Mouse (Mus musculus) left cerebral cortex, adult 8-10 months (tissue): Measurements from ENCODE around the gene Vmn2r83. TPM values are rescaled to one million over a fixed set of nuclear protein-coding genes. Genes with fewer than 3 reads are reported as not detected.
A peak's percentile ranks its signal among the peaks of the same experiment; 100 is the strongest.
"Not testable (repeated sequence)": the region's sequence is repeated elsewhere in the genome, so short reads cannot be mapped to it uniquely, and the experiment has no call there.

Experiments
- DNase-seq, 2 experiments: peaks; one replicate each; pipeline ENCODE4 v3.0.0; 2022; ENCODE audit warnings: low spot score in 2 of 2
- total RNA-seq, 4 experiments: library from RNA; stranded (reverse); gene quantifications; 2 replicates each; pipeline ENCODE4 v1.2.4; 2022

Vmn2r83 gene
- total RNA-seq = not detected

DNA sequence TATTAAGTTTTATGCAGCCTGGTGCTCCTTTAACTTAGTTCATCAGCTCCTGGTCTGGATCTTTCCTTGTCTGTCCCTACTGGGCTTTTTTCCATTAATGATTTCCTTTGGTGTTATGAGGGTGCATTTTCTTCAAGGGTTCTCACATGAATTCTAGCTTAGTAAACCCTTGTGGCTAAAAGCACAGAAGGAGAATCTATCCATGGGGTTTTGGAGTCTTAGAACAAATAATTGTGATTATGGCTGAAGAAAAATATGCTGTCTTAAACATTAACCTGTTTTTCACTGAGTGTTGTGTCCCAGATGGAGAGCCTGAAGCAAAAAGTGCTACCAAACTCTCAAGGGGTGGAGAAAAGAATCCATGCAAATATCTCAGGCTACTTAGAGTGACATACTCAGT lies at the start of gene Vmn2r83:
TSS of gene Vmn2r83 (plus strand) at position 301 of the 400 bp plus-strand sequence.
- DNase-seq = no peak

DNA sequence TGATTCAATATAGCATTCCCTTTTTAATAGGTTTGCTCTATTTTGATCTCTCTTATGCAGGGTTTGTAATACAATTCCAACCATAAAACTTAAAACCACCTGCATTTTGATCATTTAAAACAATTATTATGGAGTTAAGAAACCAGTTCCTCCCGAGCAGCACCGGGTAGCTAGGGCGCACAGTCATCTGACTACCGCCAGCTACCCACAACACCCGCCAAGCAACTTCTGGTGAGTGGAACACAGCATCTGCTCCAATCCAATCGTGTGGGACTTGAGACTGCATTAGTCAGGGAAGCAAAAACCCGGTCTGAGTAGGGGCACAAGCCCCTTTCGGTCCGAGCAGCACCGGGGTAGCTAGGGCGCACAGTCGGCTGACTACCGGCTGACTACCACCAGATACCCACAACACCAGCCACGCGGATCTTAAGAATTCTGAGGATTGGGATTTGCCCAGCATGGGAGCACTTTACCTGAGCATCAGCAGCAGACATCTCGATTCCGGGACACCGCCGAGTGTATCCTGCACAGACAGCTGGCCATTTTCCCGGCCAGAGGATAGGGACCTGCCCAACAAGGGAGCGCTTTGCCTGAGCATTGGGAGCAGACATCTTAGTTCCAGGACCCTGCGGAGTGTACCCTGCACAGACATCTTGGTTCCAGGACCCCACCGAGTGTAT lies 33.2 kb upstream of the Vmn2r83 start:
- not testable (repeated sequence) for DNase-seq

DNA sequence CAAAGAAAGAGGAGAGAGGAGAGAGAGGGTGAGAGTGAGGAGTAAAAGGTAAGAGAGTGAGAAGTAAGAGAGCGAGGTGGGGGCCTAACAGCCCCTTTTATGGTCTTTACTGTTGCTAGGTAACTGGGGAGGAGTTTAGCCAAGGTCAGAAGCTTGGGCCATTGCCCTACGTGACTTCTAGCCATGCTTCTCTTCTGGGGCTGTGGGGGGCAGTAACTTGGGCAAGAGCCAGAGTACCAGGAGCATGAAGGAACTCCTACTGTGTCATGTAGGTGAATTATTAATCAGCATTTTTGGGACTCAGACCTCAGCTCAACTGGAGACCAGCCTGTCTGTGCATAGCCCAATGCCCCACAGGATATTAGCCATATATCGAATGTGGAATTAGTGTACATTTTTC lies 27.4 kb downstream of the Vmn2r83 start:
- no peak for DNase-seq

DNA sequence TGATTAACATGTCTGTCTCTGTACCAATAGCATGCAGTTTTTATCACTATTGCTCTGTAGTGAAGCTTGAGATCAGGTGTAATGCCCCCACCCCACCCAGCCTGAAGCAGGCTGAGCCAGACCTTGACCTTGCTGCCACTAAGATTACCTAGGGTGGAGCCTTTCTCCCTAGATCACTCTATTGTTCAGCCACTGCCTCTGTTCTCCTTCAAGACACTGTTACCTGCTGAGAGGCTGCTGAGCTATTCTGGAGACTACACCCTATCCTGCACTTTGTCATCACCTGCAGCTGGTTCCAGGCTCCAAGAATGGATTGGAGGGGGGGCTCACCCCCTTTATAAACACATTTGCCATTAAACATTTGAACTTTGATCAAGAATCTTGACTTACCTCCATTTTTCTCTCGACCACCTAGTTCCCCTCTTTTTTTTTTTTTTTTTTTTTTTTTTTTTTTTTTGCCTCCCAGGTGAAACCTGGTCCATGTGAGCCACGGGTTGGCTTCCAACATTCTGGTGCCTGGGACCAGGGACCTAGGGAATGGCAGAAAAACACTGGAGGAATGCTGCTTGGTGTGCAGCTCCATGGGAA lies 28.3 kb downstream of the Vmn2r83 start:
- DNase-seq = no peak

DNA sequence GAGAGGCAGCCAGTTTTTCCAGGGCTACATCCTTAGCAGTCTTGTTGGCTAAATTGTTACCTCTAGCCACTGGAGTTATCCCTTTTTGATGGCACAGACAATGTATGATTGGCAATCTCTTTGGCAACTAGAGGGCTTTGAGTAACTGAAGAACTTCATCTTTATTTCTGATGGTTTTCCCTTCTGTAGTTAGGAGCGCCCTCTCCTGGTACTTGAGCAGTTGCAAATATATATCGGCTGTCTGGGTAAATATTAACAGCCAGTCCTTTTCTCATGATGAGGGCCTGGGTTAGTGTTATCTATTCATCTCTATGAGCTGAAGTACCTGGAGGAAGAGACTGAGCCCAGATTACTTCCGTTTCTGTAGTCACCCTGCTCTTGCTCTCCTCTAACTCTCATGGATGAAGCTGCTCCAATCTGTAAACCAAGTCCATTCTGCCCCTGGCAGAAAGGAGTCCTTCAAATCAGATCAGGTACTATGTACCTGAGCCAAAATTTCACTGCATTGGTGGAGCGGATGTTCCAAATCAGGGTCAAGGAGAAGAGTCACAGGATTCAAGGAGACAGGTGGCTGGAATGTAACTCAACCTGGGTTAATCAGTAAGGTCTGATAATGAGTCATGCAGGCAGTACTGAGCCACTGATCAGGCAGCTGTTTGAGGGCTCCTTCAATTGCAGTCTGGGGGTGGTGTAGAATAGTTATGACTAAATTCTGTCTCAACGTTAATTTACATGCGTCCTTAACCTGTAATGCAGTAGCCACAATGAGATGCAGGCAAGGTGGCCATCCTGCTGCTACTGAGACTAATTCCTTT lies 34.5 kb downstream of the Vmn2r83 start:
- DNase-seq = no peak

DNA sequence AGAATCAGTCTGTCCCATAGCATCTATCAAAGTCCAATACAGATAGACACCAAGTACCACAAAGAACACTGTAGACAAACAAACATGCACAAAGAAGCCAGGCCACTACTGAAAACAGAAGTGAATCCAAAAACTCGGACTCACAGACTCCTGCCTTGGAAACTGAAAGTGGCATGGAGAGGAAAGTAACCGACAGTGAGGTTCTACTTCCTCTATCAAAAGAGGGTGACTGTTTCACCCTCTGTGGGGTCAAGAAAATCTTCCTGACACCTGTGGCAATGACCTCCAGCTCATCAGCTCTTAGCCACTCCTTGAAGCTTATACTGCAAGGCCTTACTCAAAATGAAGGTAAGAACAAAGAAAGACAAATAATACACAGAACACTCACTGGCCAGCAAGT lies 38.2 kb downstream of the Vmn2r83 start:
- DNase-seq = no peak

DNA sequence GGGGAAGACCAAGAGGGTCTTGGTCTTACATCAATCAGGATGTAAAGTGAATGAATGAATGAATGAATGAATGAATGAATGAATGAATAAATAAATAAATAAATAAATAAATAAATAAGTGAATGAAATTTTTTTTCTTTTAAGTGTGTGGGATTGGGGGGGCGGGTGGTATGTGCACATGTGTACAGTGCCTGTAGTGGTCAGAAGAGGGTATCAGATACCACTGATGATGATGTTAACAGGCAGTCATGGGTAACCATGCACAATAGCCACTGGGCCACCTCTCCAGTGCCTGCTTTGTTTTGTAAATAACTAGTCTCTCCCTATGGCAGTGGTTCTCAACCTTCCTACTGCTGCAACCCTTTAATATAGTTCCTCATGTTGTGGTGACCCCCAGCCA lies 55.9 kb downstream of the Vmn2r83 start:
- DNase-seq = no peak

DNA sequence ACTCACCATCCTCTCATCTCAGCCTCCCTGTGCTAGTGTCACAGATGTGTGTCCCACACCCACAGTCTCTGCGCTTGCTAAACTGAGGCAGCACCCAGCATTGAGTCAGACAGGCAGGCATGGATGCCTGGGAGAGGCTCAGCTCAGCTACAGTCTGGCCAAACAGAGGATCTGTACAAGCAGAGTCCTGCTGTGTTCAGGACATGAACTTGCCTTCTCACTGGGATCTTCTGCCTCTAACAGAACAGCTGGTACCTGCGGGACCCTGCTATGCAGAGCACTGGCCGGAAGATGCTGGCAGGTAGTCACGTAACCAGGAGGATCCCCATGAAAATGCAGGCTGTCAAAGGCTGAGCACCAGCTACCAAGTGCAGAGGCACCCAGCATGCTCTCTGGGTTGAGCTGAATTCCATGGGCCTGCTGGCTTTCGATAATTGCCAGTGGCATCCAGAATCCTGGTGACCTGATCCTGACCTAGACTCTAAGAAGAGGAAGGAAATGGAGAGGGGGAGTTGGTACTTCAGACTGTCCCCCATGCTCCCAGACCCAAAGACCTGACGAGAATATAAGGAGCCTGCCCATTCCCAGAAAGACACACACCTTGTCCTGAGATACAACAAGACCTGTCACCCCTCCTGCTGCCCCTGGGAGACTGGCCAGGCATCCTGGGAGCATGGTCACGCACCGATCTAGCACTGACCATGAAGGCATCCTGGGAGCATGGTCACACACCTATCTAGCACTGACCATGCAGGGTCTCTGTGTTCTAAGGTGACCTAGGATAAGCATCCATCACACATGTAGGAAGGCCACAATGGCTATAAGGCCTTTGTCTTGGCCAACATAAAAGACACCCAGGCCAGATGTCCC lies 57.2 kb downstream of the Vmn2r83 start:
- no peak for DNase-seq

DNA sequence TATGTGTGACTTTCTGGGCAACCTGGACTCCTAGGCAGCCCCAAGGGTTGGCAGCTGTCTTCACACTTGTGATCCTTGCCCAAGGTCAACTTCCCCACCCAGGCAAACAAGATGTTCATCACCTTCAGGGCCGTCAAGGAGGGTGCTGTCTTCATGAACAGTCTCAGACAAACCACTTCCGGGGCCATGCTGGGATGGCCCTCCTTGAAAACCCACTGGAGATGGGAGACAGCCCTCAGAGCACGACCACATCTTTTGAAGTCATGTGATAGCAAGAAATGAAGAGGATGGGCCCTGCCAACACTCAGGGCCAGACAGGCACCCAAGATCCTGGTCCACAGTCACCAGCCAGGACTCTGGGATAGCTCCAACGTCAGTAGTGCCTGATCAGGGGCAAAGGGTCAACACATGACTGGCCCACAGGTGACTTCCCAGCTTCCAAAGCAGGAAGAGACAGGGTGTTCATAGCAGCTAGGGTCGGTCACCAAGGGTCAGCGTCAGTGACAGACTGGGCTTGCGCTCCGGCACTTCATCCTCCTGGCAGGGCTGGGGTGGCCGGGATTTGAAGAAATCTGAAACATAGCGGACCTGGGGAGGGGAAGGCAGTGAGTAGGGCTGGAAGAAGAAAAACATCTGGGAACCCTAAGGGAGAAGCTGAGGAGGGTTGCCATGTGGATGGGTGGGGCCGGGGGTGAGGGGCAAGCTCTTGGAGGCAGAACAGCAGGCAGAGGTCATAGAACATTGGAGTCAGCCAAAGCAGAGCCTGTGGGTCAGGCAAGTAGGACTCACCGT lies 58.3 kb downstream of the Vmn2r83 start:
- no peak for DNase-seq

DNA sequence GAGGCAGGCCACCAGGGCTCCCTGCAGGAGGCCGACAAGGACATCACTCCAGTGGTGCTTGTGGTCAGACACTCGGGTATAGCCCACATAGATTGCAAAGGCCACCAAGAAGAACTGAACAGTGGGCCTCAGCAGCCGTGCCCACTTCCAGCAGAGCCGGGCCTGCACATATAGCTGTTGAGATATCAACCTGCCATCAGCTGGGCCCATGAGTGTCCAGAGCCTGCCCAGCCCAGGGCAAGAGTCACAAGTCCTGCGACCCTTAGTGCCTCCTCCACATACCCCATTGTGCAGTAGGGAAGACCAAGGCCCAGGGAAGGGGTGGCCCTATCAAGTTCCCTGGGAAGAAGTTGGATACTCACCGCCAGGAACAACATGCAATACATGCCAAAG lies 58.9 kb downstream of the Vmn2r83 start:
- no peak for DNase-seq

DNA sequence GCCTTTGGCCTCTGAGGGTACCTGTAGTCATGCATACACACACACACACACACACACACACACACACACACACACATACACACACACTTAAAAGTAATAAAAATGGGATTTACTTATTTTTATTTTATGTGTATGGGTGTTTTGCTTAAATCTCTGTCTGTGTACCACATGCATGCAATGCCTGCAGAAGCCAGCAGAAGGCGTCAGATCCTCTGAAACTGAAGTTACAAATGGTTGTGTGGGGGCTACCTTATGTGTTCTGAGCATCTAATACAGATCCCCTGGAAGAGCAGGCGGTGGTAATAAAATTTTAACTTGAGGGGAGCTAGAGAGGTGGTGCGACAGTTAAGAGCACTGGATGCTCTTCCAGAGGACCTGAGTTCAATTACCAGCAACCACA lies 59.5 kb downstream of the Vmn2r83 start:
- DNase-seq = no peak

DNA sequence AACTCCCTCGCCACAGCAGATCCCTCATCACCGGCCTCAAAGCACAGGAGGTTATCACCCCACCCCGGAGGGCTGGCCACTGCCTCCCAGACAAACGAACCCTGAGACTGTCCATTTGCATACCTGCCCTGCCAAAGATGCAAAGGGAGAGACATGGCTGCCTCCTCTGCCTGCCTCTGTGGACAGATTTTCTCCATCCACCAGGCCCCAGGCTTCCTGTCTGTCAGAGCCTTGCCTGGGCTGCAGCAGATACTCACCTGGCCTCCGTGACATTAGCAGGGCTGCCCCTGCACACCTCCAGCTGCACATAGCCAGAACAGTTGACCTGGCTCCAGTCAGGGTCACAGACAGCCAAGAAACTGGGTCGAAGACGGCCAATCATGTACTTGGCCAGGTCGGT lies 61.7 kb downstream of the Vmn2r83 start:
- no peak for DNase-seq

DNA sequence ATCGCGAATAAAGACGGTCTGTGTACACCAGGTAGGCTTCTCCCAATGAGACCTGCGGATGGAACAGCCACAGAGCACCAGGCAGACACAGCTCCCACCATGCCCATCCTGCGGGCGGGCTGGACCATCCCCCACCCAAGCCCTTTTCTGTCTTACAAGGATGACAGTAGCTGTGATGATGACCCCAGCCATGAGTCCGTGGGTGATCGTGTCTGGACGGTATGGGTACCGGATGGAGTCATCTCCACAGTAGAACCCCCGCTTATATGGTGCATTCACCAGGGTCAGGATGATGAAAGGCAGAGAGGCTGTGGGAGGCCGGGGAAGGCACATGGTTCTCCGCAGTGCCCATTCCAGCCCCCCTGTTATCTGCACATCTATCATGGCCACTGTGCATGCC lies 62.2 kb downstream of the Vmn2r83 start:
- no peak for DNase-seq

DNA sequence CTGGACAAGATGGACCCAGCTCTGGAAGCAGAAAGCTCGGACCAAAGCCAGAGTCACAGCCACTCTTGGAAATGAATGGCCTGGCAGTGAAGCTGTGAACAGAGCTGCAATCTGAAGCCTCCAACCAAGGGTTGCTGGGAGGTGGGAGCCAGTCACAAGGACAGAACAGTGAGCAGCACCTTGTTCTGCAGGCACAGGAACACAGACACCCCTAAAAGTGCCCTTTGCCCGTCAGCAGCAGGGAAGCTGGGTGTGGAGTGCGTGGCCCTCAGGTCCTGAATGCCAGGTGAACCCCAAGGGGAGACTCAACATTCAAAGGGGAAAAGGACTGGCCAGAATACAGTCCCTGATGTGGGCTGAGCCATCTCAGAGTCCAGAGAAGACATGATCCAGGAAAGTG lies 63.1 kb downstream of the Vmn2r83 start:
- DNase-seq = no peak

DNA sequence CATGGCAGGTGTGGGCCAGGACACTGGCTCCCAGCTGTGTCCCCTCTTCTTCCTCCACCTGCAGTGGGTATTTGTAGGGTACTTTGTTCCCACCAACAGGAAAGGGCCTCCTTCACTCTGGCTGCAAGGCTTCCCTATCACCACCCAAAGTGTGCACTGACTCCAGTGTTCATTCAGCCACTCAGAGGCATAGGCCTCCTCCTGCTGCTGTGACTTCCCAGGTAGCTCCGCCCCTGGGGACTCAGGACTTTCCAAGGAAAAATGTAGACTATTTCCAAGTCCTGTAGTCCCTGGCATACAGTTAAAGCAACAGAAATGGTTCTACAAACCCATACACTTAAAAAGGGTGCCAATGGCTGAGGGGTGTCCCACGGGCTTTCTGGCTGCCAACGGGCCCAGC lies 64.1 kb downstream of the Vmn2r83 start:
- DNase-seq = peak in 1 of 2 experiments; percentile 1

DNA sequence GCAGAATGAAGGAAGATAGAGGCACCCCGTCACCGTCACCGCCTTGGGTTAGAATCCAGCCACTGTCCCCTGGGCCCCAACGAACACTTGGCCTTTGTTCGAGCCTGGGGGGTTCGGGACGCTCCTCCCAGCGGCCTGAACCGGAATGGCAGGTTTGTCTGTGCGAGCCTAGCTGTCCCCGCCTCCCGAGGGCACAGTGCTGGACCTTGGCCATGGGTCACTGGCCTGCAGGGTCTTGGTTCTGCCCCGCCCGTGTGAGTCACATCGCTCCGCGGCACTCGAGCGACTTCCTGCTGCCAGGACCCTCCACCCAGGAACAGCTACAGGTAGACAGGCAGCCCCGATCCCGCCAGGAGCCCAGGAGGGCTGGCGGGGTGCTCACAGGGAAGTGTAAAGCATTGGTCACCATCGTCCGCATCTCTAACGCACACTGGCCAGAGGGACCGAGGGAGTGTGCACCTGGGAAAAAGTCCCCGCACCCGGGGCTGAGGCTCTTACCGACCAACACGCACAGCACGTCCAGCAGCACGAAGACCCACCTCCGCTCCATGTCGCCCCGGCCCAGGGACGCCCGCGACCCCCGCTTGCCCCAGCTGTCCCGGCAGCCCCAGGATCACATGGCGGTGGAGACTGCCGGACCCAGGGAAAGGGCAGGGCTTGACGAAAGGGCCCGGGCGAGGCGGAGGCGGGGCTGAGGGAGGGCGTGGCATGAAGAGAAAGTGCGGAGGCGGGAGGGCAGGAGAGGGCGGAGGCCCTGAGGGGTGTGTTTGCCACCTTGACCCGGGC lies 64.8 kb downstream of the Vmn2r83 start, which contains the start of gene Plpp2:
TSS of gene Plpp2 (minus strand) at position 671 of the 786 bp plus-strand sequence.
- DNase-seq = peak; percentile 28 to 33

DNA sequence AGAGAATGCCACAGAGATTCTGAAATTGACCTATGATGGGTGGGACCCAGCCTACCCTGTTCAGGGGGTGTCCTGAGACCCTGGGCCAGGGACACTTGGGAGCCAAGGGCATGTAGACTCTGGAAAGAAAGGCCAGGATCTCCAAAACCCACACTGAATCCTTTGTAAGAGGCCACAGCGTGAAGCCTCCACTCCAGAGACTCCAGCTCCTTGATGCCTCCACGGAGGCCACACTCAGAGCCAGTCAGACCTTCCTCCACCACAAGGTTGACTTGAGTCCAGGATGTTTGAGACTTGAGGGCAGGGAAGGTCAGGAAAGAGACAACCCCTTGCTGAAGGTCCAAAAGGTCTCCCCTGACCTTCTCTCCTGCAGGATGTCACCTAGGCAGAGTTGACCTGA lies 65.9 kb downstream of the Vmn2r83 start:
- peak; percentile 0 to 3 for DNase-seq

DNA sequence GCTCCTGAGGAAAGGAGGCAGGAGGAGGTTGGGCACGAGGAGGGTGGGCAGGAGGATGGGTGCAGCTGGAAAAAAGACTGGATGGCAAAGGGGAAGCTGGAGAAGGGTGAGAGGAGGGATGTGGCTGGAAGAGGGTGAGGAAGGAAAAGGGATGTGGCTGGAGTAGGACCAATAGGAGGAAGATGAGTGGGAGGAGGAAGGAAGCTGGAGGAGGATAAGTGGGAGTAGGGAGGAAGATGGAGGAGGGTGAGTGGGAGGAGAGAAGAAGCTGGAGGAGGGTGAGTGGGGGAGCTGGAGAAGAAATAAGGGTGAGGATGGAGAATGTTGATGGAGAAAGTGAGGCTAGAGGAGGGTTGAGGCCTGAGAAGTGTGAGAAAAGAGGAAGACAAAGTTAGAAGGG lies 66.9 kb downstream of the Vmn2r83 start:
- DNase-seq = no peak

DNA sequence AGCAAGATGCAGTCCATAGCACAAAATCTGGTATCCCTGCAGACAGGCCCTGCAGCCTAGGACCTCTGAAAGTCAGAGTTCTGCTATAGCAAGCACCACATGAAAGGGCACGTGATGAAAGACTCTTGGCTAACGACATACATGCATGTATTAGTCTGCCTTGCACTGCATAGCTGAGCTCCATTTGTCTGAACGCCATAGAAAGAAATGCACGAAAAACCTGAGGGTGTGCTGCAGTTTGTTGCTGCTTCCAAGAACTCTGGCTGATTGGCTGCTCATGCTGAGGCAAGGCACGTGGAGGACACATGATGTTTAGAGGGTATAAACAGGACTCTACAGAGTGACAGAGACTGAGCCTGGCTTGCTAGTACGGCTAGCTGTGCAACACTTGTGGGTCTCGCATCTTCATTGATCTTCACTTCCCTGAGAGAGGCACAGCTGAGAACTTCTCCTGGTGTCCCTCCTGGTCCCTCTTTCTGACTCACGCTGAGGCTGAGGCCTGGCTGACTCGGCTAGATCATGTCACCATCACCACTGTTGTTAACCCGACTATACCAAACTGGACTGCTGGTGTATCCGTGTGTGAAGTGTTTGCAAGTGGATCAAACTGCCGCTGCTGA lies 68.0 kb downstream of the Vmn2r83 start:
- DNase-seq = peak; percentile 1 to 3
